Mouse (Mus musculus): ENCODE data around the gene Sec13. TPM values are rescaled to one million over a fixed set of nuclear protein-coding genes. Genes with fewer than 3 reads are reported as not detected.

Sec13 gene
- polyA plus RNA-seq, 1 experiment from 2014 or later: 381 TPM

GRCm38 (mm10) chr6:113679993-113680566 is 60.5 kb downstream of the Sec13 start:
- TF ChIP-seq CTCF (IDR thresholded peaks at IDR 0.05; ENCODE audit: low read depth): no peak
- Histone ChIP-seq H3K27ac (ENCODE audit: low read depth, low read length) (no peak overlapping the region), H3K36me3 (ENCODE audit: control insufficient read depth, insufficient read depth) (peaks cover 11% of the 10 kb centered on the region; the same call in 1 of the 2 replicates), H3K4me3 (ENCODE audit: low read depth, low read length) (no peak overlapping the region), H3K27me3 (replicated peaks; ENCODE audit: control insufficient read depth, insufficient read depth, low read length) (no peaks in the 10 kb centered on the region), H3K9me3 (ENCODE audit: control insufficient read depth) (no peaks in the 10 kb centered on the region), H3K4me2 (replicated peaks; ENCODE audit: low read depth) (no peak overlapping the region), H3K9ac (ENCODE audit: low read depth, low read length) (no peak overlapping the region), H3K4me1 (replicated peaks; ENCODE audit: control insufficient read depth, insufficient read depth, low read length) (no peaks in the 10 kb centered on the region)
- WGBS: 84% methylated on average over 9 of the region's 9 CpGs
- no peak for ATAC-seq

- no peaks in the 10 kb centered on the region for H3K9me3 ChIP-seq (ENCODE audit: control insufficient read depth)
- no peak overlapping the region for H3K9ac ChIP-seq (ENCODE audit: low read depth, low read length)
- no peak overlapping the region for H3K27ac ChIP-seq (ENCODE audit: low read depth, low read length)
- no peaks in the 10 kb centered on the region for H3K27me3 ChIP-seq (replicated peaks; ENCODE audit: control insufficient read depth, insufficient read depth, low read length)
- no peak overlapping the region for H3K4me2 ChIP-seq (replicated peaks; ENCODE audit: low read depth)
- H3K4me1 ChIP-seq (replicated peaks; ENCODE audit: control insufficient read depth, insufficient read depth, low read length): no peaks in the 10 kb centered on the region
- no peak for TF ChIP-seq CTCF (IDR thresholded peaks at IDR 0.05; ENCODE audit: low read depth)
- no peak overlapping the region for H3K4me3 ChIP-seq (ENCODE audit: low read depth, low read length)
- peaks cover 18% of the 10 kb centered on the region; the same call in 1 of the 2 replicates for H3K36me3 ChIP-seq (ENCODE audit: control insufficient read depth, insufficient read depth)
- WGBS: 82% methylated on average over 14 of the region's 14 CpGs
- no peak for ATAC-seq
Measured at GRCm38 (mm10) chr6:113678246-113679012, 62.1 kb downstream of the Sec13 start.

Small RNA genes within 50 kb of the gene (microRNA-seq; reads per million reads assigned to microRNA genes)
- not detected for gene Mir7042

Other genes with a start within 250 kb of the Sec13 start
- 0.47 and 0.52 TPM in 2 replicates for gene Prrt3, start 238.8 kb downstream of the Sec13 start, polyA plus RNA-seq (2015; fragmentation: Nextera tagmentation; extraction: Ambion mirVana)
- gene Emc3, start 209.1 kb downstream of the Sec13 start, polyA plus RNA-seq (2015; fragmentation: Nextera tagmentation; extraction: Ambion mirVana): 77.2 and 77.9 TPM in 2 replicates
- 1.4 and 1.7 TPM in 2 replicates for gene Fancd2, start 209.1 kb downstream of the Sec13 start, polyA plus RNA-seq (2015; fragmentation: Nextera tagmentation; extraction: Ambion mirVana)
- 0.33 TPM in 1 of 2 replicates, not detected in the other for gene Fancd2os, start 140.0 kb downstream of the Sec13 start, polyA plus RNA-seq (2015; fragmentation: Nextera tagmentation; extraction: Ambion mirVana)
- gene Brk1, start 136.0 kb downstream of the Sec13 start, polyA plus RNA-seq (2015; fragmentation: Nextera tagmentation; extraction: Ambion mirVana): 185 and 187 TPM in 2 replicates
- gene Vhl, start 116.8 kb downstream of the Sec13 start, polyA plus RNA-seq (2015; fragmentation: Nextera tagmentation; extraction: Ambion mirVana): 18.4 and 20.6 TPM in 2 replicates
- 21.2 and 26.1 TPM in 2 replicates for gene Irak2, start 102.3 kb downstream of the Sec13 start, polyA plus RNA-seq (2015; fragmentation: Nextera tagmentation; extraction: Ambion mirVana)
- 1.1 and 1.5 TPM in 2 replicates for gene Tatdn2, start 43.7 kb downstream of the Sec13 start, polyA plus RNA-seq (2015; fragmentation: Nextera tagmentation; extraction: Ambion mirVana)
- 139 and 148 TPM in 2 replicates for gene Ghrl, start 20.9 kb downstream of the Sec13 start, polyA plus RNA-seq (2015; fragmentation: Nextera tagmentation; extraction: Ambion mirVana)

Measured in intestine, postnatal 0 days (tissue).